Mouse (Mus musculus): ENCODE measurements at regions not wholly inside any gene's neighbourhood (a gene's known extent, or its start where the extent isn't known, plus 50 kb on each side); places are given as distances from the start of the nearest gene placed in this dataset.

DNA sequence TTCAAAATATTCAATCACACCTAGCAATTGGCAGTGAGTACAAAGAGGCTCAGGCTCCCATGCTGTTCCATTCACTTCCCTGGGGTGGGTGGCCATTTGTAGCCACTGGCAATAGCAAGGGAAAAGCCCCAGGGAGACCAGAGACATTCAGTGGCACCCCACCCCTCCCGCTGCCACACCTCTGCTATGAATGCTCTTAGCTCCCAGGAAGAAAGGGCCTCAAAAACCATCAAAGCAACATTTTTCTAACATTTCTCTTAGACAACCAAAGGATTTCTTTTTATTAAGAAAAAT lies 152.2 kb downstream of the Gm11361 start:
- intact Hi-C loops (cut with DNase I), result no loop called here

DNA sequence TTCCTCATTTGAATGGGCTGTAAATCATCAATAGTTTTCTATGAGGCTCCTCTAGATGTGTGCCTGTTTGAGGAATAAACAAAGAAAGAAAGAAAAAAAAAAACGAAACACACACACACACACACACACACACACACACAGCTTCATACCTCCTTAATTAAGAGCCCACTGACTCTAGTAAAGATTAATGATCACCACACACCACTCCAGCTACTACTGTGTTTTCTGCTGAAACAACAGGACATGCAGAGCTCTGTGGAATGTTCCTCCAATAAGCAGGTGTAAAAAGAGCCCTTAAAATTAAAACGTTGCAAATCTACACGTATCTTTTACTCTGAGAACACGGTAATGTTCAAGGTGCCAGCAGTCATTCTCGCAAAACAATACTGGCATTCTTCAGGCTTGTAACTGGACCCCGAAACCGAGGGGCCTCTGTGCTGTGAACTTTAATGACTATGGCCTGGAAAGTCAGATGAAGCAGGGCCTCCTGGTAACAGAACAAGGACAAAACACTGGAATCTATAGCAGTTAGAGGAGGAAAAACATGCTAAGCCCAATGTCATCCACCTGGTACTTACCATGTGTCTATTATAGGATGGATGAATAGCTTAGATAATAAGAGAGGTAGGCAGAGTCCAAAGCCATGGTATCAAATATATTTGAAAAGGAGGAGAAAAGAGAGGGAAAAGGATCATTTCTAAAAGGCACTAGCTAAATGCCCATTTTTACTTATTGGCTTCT lies 151.7 kb downstream of the Gm11361 start:
- DNase-seq (ENCODE audit: low spot score in 2 of 2), result no peak
- intact Hi-C loops (cut with DNase I), result no loop called here

More for the DNA sequence above, 152.2 kb downstream of the Gm11361 start:
- DNase-seq (ENCODE audit: low spot score in 2 of 2), result no peak

DNA sequence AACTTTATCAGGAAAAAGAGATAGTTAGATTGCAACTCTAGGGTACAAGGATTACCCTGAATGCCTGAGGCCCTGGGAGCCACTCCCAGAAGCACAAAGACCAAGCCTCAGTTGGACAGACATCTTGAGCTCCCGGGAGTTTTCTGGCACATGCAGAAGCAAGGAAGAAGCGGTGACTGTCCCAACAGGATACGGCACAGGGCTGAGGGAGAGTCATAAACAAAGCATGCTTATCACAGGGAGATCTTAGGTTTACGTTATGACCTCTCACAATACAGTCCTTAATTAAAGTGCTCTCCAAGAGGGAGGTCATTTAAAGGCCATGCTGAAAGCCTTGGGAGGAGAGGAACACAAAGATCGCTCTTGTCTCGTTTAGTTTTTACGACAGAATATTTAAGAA lies 143.1 kb downstream of the Gm11361 start:
- DNase-seq (ENCODE audit: low spot score in 2 of 2), result no peak
- intact Hi-C loops (cut with DNase I), result loop anchor here (5.0 kb wide), 1 partner anchor 1437 kb away; no protein-coding TSS in a partner anchor

Small RNAs in the stretch of these regions (microRNA-seq; reads per million reads assigned to microRNA genes)
- gene Mir6368, result 0 reads per million in 2 experiments

Data from left cerebral cortex, postnatal 14 days (tissue).